Mouse (Mus musculus) left cerebral cortex, postnatal 36 days (tissue): Measurements from ENCODE around the gene Lcorl. TPM values are rescaled to one million over a fixed set of nuclear protein-coding genes. Genes with fewer than 3 reads are reported as not detected.

Experiments
- DNase-seq, 2 experiments: peaks; one replicate each; pipeline ENCODE4 v3.0.0; 2021 to 2022; ENCODE audit warnings: low spot score in 2 of 2, mixed read lengths in 1 of 2
- intact Hi-C: fragments of 180-260 bp; cut with DNase I; formaldehyde crosslinking; loops from one replicate; pipeline ENCODE4 v1.15.1; 2025
- total RNA-seq, 2 experiments: library from RNA; stranded (reverse); gene quantifications; 2 replicates each; pipeline ENCODE4 v1.2.3; 2021

Lcorl gene
- total RNA-seq, 2 experiments from 2014 or later = 26.0 to 31.8 TPM

GRCm38 (mm10) chr5:45651026-45651703 is 206.2 kb downstream of the Lcorl start:
- no peak for DNase-seq
- intact Hi-C loops = no loop called here

Other genes starting within 250 kb of the Lcorl start
- gene Fam184b, start 218.0 kb downstream of the Lcorl start, total RNA-seq = 10 to 100 TPM in 1 of 2 experiments, 1 to 10 TPM in 1; 6.9 to 10.4 TPM
- gene Ncapg, start 187.7 kb downstream of the Lcorl start, total RNA-seq = under 1 TPM; 0.36 to 0.44 TPM